Mouse (Mus musculus): ENCODE measurements around the gene Dip2b. TPM values are rescaled to one million over a fixed set of nuclear protein-coding genes. Genes with fewer than 3 reads are reported as not detected.

The Dip2b gene
- polyA plus RNA-seq, 1 experiment from 2014 or later, result 21.1 TPM

- Histone ChIP-seq H3K27ac (ENCODE audit: low read length) (no peak overlapping the region), H3K27me3 (replicated peaks; ENCODE audit: control insufficient read depth, insufficient read depth, low read length) (no peaks in the 10 kb centered on the region), H3K4me2 (ENCODE audit: low read length) (no peak overlapping the region), H3K9me3 (ENCODE audit: control insufficient read depth, low read length) (no peaks in the 10 kb centered on the region), H3K4me3 (replicated peaks; ENCODE audit: low read length) (no peak overlapping the region), H3K4me1 (replicated peaks; ENCODE audit: control insufficient read depth, insufficient read depth, low read length) (no peaks in the 10 kb centered on the region; the same call in 1 of the 2 replicates), H3K36me3 (ENCODE audit: control insufficient read depth, insufficient read depth) (peaks cover 12% of the 10 kb centered on the region), H3K9ac (replicated peaks; ENCODE audit: low read depth, low read length) (no peak overlapping the region)
- WGBS, result 84% methylated on average over 3 of the region's 3 CpGs
- no peak for ATAC-seq
Measured at GRCm38 (mm10) chr15:100153024-100153423, 114.6 kb downstream of the Dip2b start.

GRCm38 (mm10) chr15:100156095-100156707 is 117.7 kb downstream of the Dip2b start:
- Histone ChIP-seq H3K9me3 (ENCODE audit: control insufficient read depth, low read length) (no peaks in the 10 kb centered on the region), H3K9ac (replicated peaks; ENCODE audit: low read depth, low read length) (no peak overlapping the region), H3K36me3 (ENCODE audit: control insufficient read depth, insufficient read depth) (peaks cover 16% of the 10 kb centered on the region), H3K4me2 (ENCODE audit: low read length) (no peak overlapping the region), H3K4me3 (replicated peaks; ENCODE audit: low read length) (no peak overlapping the region), H3K27me3 (replicated peaks; ENCODE audit: control insufficient read depth, insufficient read depth, low read length) (no peaks in the 10 kb centered on the region), H3K4me1 (replicated peaks; ENCODE audit: control insufficient read depth, insufficient read depth, low read length) (no peaks in the 10 kb centered on the region), H3K27ac (ENCODE audit: low read length) (no peak overlapping the region)
- 97% methylated on average over 4 of the region's 4 CpGs for WGBS
- no peak for ATAC-seq

DNA sequence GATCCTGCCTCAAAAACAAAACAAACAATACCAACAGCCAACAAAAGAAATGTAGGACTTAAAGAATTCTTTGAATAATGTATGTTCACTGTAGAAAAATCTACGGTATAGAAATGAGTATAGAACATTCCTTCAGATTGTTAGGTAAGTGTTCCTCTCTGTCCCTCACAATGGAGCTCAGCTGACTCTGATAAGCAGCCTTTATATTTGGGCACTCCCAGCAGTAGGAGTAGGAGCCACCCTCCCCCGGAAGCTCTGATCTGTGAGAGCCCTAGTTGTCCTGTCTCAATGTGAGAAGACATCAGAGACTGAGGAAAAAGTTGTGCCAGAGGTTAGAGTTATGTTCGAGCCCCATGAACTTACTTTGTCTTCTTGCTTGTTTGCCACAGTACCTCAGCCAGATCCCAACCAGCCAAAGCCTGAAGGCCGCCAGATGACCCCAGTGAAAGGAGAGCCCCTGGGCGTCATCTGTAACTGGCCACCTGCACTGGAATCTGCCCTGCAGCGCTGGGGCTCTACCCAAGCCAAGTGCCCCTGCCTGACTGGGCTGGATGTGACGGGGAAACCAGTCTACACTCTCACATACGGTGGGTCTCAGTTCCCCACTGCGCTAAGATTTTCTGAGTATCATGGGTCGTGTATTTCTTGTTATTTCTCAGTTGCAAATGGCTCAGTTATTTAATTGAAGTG is 118.5 kb downstream of the Dip2b start:
- Histone ChIP-seq H3K9me3 (ENCODE audit: control insufficient read depth, low read length) (no peaks in the 10 kb centered on the region), H3K4me1 (replicated peaks; ENCODE audit: control insufficient read depth, insufficient read depth, low read length) (no peaks in the 10 kb centered on the region), H3K27me3 (replicated peaks; ENCODE audit: control insufficient read depth, insufficient read depth, low read length) (no peaks in the 10 kb centered on the region), H3K27ac (ENCODE audit: low read length) (no peak overlapping the region), H3K4me2 (ENCODE audit: low read length) (no peak overlapping the region), H3K4me3 (replicated peaks; ENCODE audit: low read length) (no peak overlapping the region), H3K36me3 (ENCODE audit: control insufficient read depth, insufficient read depth) (peaks cover 18% of the 10 kb centered on the region), H3K9ac (replicated peaks; ENCODE audit: low read depth, low read length) (no peak overlapping the region)
- 88% methylated on average over 10 of the region's 10 CpGs for WGBS
- ATAC-seq, result no peak

DNA sequence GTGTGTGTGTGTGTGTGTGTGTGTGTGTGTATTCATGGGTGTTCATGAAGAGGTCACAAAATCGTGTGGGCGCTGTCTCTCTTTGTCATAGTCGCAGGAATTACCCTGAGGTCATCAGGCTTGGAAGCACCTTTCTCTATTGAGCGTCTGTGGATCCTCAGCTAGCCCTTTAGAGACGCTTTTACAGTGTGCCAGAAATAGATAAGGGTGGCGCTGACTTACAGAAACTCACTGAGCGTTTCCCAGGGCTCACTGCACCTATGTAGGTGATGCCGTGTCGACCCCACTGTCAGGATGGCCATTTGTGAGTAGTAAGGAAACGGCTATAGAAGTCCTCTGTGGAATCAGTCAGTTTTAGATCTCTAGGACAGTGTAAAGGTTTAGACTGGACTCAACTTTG is 120.5 kb downstream of the Dip2b start:
- Histone ChIP-seq H3K9me3 (ENCODE audit: control insufficient read depth, low read length) (no peaks in the 10 kb centered on the region), H3K36me3 (ENCODE audit: control insufficient read depth, insufficient read depth) (peaks cover 25% of the 10 kb centered on the region), H3K4me2 (ENCODE audit: low read length) (no peak overlapping the region), H3K4me3 (replicated peaks; ENCODE audit: low read length) (no peak overlapping the region), H3K27ac (ENCODE audit: low read length) (no peak overlapping the region), H3K9ac (replicated peaks; ENCODE audit: low read depth, low read length) (no peak overlapping the region), H3K4me1 (replicated peaks; ENCODE audit: control insufficient read depth, insufficient read depth, low read length) (no peaks in the 10 kb centered on the region), H3K27me3 (replicated peaks; ENCODE audit: control insufficient read depth, insufficient read depth, low read length) (no peaks in the 10 kb centered on the region)
- ATAC-seq, result no peak
- WGBS, result 94% methylated on average over 10 of the region's 10 CpGs

GRCm38 (mm10) chr15:100161747-100162280 is 123.3 kb downstream of the Dip2b start:
- H3K9ac ChIP-seq (replicated peaks; ENCODE audit: low read depth, low read length), result no peak overlapping the region
- no peak overlapping the region for H3K27ac ChIP-seq (ENCODE audit: low read length)
- no peaks in the 10 kb centered on the region for H3K9me3 ChIP-seq (ENCODE audit: control insufficient read depth, low read length)
- H3K36me3 ChIP-seq (ENCODE audit: control insufficient read depth, insufficient read depth), result peaks cover 16% of the 10 kb centered on the region
- H3K4me1 ChIP-seq (replicated peaks; ENCODE audit: control insufficient read depth, insufficient read depth, low read length), result no peaks in the 10 kb centered on the region
- no peak for ATAC-seq
- no peak overlapping the region for H3K4me3 ChIP-seq (replicated peaks; ENCODE audit: low read length)
- H3K27me3 ChIP-seq (replicated peaks; ENCODE audit: control insufficient read depth, insufficient read depth, low read length), result no peaks in the 10 kb centered on the region
- 91% methylated on average over 6 of the region's 6 CpGs for WGBS
- H3K4me2 ChIP-seq (ENCODE audit: low read length), result no peak overlapping the region

GRCm38 (mm10) chr15:100163381-100164051 is 125.1 kb downstream of the Dip2b start:
- Histone ChIP-seq H3K27me3 (replicated peaks; ENCODE audit: control insufficient read depth, insufficient read depth, low read length) (no peaks in the 10 kb centered on the region), H3K27ac (ENCODE audit: low read length) (no peak overlapping the region), H3K36me3 (ENCODE audit: control insufficient read depth, insufficient read depth) (peaks cover 12% of the 10 kb centered on the region), H3K4me2 (ENCODE audit: low read length) (no peak overlapping the region), H3K9ac (replicated peaks; ENCODE audit: low read depth, low read length) (no peak overlapping the region), H3K4me1 (replicated peaks; ENCODE audit: control insufficient read depth, insufficient read depth, low read length) (peaks cover 4% of the 10 kb centered on the region; the same call in 1 of the 2 replicates), H3K4me3 (replicated peaks; ENCODE audit: low read length) (no peak overlapping the region), H3K9me3 (ENCODE audit: control insufficient read depth, low read length) (no peaks in the 10 kb centered on the region)
- ATAC-seq, result no peak
- WGBS, result 82% methylated on average over 3 of the region's 3 CpGs

DNA sequence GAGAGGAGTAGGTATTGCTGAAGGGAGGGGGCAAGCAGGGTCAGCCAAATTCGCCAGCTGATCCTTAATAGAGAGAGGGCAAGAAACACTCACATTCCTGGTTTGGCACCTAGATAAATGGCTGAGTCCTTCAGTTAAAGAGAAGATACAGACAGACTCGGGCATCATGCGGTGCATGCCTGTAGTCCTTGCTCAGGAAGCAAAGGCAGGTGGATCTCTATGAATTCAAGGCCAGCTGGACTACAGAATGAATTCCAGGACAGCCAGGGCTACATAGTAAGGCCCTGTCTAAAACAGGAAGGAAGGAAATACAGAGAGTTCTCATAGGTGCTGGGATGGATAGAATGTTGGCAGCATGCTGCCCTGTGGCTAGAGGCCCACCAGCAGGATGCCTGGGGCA is 128.0 kb downstream of the Dip2b start:
- no peak for ATAC-seq
- H3K4me3 ChIP-seq (replicated peaks; ENCODE audit: low read length), result no peak overlapping the region
- no peak overlapping the region for H3K4me2 ChIP-seq (ENCODE audit: low read length)
- H3K4me1 ChIP-seq (replicated peaks; ENCODE audit: control insufficient read depth, insufficient read depth, low read length), result peaks cover 4% of the 10 kb centered on the region; the same call in 1 of the 2 replicates
- no peaks in the 10 kb centered on the region for H3K27me3 ChIP-seq (replicated peaks; ENCODE audit: control insufficient read depth, insufficient read depth, low read length)
- H3K36me3 ChIP-seq (ENCODE audit: control insufficient read depth, insufficient read depth), result peaks cover 20% of the 10 kb centered on the region
- 86% methylated on average over 3 of the region's 3 CpGs for WGBS
- no peaks in the 10 kb centered on the region for H3K9me3 ChIP-seq (ENCODE audit: control insufficient read depth, low read length)
- H3K27ac ChIP-seq (ENCODE audit: low read length), result no peak overlapping the region
- H3K9ac ChIP-seq (replicated peaks; ENCODE audit: low read depth, low read length), result no peak overlapping the region

DNA sequence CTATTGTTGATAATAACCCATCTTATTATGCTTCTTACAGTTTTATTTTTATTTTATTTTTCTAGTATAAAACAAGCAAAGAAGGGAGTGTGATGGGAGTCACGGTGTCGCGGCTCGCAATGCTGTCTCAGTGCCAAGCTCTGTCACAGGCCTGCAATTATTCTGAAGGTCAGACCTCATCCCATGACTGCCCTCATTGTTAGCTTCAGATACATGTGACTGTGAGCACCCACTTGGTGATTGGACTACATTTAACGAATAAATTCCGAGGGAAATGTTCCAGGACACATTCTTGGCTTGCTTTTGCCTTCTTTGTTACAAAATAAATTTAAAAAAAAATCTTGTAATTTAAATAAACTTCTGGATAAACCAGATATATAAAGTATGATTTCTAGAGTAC is 129.3 kb downstream of the Dip2b start:
- ATAC-seq, result no peak
- 37% methylated on average over 6 of the region's 6 CpGs for WGBS
- peaks cover 17% of the 10 kb centered on the region for H3K36me3 ChIP-seq (ENCODE audit: control insufficient read depth, insufficient read depth)
- H3K4me2 ChIP-seq (ENCODE audit: low read length), result no peak overlapping the region
- H3K4me3 ChIP-seq (replicated peaks; ENCODE audit: low read length), result no peak overlapping the region
- H3K9me3 ChIP-seq (ENCODE audit: control insufficient read depth, low read length), result no peaks in the 10 kb centered on the region
- peaks cover 4% of the 10 kb centered on the region; the same call in 1 of the 2 replicates for H3K4me1 ChIP-seq (replicated peaks; ENCODE audit: control insufficient read depth, insufficient read depth, low read length)
- H3K9ac ChIP-seq (replicated peaks; ENCODE audit: low read depth, low read length), result no peak overlapping the region
- H3K27me3 ChIP-seq (replicated peaks; ENCODE audit: control insufficient read depth, insufficient read depth, low read length), result no peaks in the 10 kb centered on the region
- no peak overlapping the region for H3K27ac ChIP-seq (ENCODE audit: low read length)

GRCm38 (mm10) chr15:100168191-100168606 is 129.7 kb downstream of the Dip2b start:
- no peak overlapping the region for H3K4me3 ChIP-seq (replicated peaks; ENCODE audit: low read length)
- no peak overlapping the region for H3K27ac ChIP-seq (ENCODE audit: low read length)
- H3K9me3 ChIP-seq (ENCODE audit: control insufficient read depth, low read length), result no peaks in the 10 kb centered on the region
- peaks cover 4% of the 10 kb centered on the region; the same call in 1 of the 2 replicates for H3K4me1 ChIP-seq (replicated peaks; ENCODE audit: control insufficient read depth, insufficient read depth, low read length)
- H3K9ac ChIP-seq (replicated peaks; ENCODE audit: low read depth, low read length), result no peak overlapping the region
- ATAC-seq, result no peak
- no peak overlapping the region for H3K4me2 ChIP-seq (ENCODE audit: low read length)
- 74% methylated on average over 8 of the region's 8 CpGs for WGBS
- H3K36me3 ChIP-seq (ENCODE audit: control insufficient read depth, insufficient read depth), result peaks cover 16% of the 10 kb centered on the region
- no peaks in the 10 kb centered on the region for H3K27me3 ChIP-seq (replicated peaks; ENCODE audit: control insufficient read depth, insufficient read depth, low read length)

Measured in forebrain, embryonic 16.5 days (tissue).